Mouse (Mus musculus): ENCODE measurements around the gene Spata13.

DNA sequence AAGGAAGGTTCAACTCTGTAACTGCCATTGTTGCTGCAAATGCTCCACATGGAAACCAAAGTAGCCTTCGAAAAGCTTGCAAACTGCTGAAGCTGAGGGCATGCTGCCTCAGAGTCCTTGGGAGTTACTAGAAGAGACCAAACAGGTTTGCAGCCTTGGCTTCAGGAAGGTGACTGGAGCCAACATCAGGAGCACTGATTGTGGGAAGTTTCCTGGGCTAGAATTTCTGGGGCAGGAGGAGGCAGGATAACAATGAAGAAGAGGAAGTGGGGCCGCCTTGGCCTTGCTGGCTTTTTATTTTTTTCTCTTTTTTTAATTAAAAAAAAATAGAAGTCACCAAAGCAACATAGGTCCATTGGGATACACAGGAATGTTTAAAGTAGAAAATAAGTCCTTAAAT, 34.8 kb upstream of the Spata13 start:
- TF ChIP-seq POLR2A (IDR thresholded peaks at IDR 0.05; ENCODE audit: low read depth, low read length) (no peak), CTCF (IDR thresholded peaks at IDR 0.05; ENCODE audit: extremely low read depth, insufficient read length, insufficient replicate concordance, low read depth, low read length) (no peak)
